Mouse (Mus musculus): ENCODE results near the gene Amd1.
A peak's percentile ranks its signal among the peaks of the same experiment; 100 is the strongest.

Gene Amd1

GRCm38 (mm10) chr10:40301181-40302075, 558 bp downstream of the Amd1 start:
- peak; percentile 51 for DNase-seq (ENCODE audit: low spot score)

- DNase-seq (ENCODE audit: low spot score): peak; percentile 91
Observed at GRCm38 (mm10) chr10:40300648-40301171, 1.3 kb downstream of the Amd1 start.

- DNase-seq (ENCODE audit: low spot score): no peak
Observed at GRCm38 (mm10) chr10:40292640-40293039, 9.3 kb downstream of the Amd1 start.

- no peak for DNase-seq (ENCODE audit: low spot score)
Observed at GRCm38 (mm10) chr10:40286767-40287166, 15.2 kb downstream of the Amd1 start.

DNA sequence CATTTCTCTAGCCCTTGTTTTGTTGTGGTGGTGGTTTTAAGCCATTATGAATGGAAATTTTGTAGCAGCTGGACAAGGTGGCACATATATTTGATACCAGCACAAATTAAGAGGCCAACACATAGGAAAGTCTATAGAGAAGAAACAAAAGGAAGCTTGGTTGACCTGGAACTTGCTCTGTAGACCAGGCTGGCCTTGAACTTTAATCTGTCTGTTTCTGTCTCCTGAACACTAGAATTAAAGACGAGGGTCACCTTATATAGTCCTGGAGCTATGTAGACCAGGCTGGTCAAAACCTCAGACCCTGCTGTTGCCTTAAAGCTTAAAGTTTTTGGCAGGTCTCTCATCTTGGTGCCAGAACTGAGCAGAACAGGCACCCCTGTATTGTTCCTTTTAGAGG, 16.4 kb downstream of the Amd1 start:
- DNase-seq (ENCODE audit: low spot score): no peak

- DNase-seq (ENCODE audit: low spot score): no peak
Observed at GRCm38 (mm10) chr10:40284997-40285396, 17.0 kb downstream of the Amd1 start.

DNA sequence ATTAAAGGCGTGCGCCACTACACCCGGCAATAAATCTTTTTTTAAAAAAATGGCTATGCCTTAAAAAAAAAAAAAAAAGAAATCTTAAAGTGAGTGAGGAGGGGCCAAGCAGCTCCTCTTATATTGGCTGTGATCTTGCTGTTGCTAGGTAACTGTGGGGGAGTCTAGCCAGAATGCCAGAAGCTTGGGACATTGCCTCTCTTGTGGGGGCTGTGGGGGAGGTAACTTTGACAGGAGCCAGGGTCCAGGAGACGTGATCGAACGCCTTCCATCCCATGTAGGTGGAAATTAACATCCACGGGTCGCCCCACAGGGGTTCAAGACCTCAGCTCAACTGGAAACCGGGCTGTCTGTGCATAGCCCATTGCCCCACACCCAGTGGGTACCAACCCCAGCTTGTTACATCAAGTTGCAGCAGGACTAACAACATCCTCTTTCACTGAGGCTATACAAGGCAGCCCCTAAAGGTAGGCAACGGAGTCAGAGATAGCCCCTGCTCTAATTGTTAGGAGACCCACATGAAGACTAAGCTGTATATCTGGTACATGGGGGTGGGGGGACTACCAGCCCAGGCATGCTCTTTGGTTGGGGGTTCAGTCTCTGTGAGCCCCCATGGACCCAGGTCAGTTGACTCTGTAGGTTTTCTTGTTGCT, 17.7 kb downstream of the Amd1 start:
- DNase-seq (ENCODE audit: low spot score): no peak

DNA sequence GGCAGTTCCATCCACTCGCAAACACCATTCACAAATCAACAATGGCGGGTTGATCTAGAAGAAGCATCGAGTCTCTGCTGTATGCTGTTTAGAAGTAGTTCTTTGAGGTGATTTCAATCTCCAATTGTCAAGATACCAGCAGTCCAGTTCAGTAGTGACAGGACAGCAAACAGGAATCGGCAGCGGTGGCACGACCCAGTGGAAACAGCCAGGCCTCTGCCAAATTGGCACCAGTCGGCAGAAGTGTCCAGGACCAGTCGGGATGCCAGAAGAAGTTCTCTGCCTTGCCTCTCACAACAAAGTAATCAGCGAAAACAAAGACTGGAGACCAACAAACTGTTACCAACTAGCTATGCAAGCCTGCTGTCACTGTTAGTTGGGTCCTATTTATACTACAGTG, 18.4 kb downstream of the Amd1 start:
- no peak for DNase-seq (ENCODE audit: low spot score)

- DNase-seq (ENCODE audit: low spot score): no peak
Observed at GRCm38 (mm10) chr10:40281565-40281964, 20.4 kb downstream of the Amd1 start.

- no peak for DNase-seq (ENCODE audit: low spot score)
Observed at GRCm38 (mm10) chr10:40278317-40278716, 23.7 kb downstream of the Amd1 start.

GRCm38 (mm10) chr10:40275991-40276390, 26.0 kb downstream of the Amd1 start:
- DNase-seq (ENCODE audit: low spot score): no peak

DNA sequence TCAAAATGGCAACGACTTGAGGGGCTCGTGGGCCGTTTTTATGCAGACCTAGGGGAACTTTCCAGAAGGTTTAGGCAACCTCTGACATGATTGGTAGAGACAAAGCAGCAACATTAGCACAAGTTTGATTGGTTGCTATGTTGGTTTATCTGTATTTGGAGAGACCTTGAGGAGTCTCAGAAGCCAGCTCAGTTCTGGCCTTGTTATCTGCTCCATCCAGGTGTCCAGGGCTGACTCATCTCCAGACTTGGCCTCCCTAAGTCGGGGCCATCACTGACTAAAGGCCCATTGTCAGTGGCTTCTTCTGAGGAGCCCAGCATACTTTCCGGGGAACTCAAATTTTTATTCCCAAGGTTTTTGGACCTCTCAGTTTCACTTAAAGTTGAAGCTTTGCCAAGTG, 28.0 kb downstream of the Amd1 start:
- no peak for DNase-seq (ENCODE audit: low spot score)

DNA sequence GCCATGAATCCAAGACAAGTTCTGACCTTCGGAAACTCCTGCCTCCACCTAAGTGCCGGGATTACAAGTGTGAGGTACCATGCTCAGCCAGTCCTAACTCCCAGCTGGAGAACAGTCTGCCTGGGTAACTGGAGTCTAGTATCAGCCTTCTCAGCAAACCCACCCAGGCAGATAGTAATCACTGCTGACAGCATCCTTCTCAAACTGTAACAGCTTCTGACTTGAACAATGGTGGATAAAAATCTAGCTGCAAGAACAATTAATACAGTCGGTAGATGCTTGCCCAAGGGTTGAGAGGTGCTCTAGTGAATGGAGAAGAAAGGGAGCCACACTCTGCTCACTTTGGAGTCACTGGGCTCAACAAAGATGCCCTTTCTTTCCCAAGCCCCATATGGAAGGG, 30.8 kb downstream of the Amd1 start:
- peak; percentile 72 for DNase-seq (ENCODE audit: low spot score)

DNA sequence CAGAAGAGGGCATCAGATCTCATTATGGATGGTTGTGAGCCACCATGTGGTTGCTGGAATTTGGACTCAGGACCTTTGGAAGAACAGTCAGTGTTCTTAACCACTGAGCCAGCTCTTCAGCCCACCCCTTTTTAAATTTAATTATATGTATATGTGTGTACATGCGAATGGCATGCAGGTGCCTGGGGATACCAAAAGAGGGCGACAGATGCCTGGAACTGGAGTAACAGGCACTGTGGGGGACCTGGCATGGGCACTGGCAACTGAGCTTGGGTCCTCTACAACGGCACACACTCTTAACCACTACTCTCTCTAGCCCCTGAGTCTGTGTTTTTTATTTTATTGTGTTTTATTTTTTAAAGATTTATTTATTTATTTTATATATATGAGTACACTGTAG, 37.1 kb downstream of the Amd1 start:
- DNase-seq (ENCODE audit: low spot score): no peak

GRCm38 (mm10) chr10:40263691-40264090, 38.3 kb downstream of the Amd1 start:
- no peak for DNase-seq (ENCODE audit: low spot score)

DNA sequence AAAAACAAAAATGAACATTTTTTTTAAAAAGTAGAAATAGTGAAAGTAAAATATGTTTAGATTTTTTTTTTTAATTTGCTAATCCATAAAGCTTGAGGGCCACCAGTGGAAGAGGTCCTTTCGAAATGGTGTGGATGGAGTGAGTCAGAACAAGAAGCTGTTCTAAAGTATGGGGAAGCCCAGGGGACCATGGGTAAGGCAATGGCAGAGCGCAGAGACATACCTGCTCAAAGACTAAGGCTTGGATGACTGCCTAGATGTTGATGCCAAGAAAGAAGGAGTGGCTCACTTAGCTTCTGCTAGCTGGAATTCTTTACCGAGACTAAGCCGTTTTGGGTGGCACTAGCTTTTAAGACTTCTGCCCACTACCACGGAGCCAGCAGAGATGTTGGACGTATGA, 39.8 kb downstream of the Amd1 start:
- DNase-seq (ENCODE audit: low spot score): no peak

- no peak for DNase-seq (ENCODE audit: low spot score)
Observed at GRCm38 (mm10) chr10:40260305-40260704, 41.7 kb downstream of the Amd1 start.

DNA sequence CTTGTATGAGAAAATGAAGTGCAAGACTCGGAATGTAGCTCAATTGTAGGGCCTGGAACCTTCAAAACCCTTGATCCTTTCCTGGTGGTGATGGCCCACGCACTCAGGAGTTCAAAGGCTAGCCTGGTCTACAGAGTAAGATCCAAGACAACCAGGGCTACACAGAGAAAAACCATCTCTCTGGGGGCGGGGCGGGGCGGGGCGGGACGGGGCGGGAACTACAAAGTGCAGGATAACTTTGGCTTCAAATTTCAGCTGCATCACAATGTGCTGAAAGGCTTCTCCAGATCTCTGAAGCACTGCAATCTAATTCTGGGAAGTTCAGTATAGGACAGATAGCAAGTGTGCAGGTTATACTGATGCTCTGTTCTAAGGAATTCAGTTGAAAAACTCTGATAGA, 42.4 kb downstream of the Amd1 start:
- DNase-seq (ENCODE audit: low spot score): no peak

- peak; percentile 86 for DNase-seq (ENCODE audit: low spot score)
Observed at GRCm38 (mm10) chr10:40258976-40259375, 43.0 kb downstream of the Amd1 start.

DNA sequence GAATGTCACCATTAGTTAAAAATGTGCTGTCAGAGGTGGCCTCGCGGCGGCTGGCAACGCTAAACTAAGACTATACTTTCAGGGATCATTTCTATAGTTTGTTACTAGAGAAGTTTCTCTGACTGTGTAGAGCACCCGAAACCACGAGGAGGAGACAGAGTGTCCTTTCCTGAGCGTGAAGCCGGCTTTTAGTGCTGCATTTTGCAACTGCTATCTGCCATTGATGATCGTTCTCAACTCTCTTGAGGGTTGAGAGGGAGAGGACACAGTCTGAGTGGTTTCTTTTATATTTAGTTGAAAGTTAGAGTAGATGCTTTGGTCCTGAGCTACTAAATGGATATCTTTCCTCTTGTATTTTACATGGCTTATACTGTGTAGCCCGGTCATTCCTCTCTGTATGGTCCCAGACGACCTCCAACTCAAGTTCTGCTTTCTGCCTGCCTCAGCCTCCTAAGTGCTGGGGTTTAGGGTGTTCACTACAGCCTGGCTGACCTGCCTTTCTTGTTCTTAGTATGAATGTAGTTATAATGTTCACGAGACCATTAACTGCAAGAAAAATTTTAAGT, 43.5 kb downstream of the Amd1 start:
- peak; percentile 92 for DNase-seq (ENCODE audit: low spot score)

GRCm38 (mm10) chr10:40257414-40258255, 44.4 kb downstream of the Amd1 start, which contains the start of gene Gtf3c6:
Gtf3c6 (minus strand) TSS chr10:40258108.
- peak; percentile 95 for DNase-seq (ENCODE audit: low spot score)

GRCm38 (mm10) chr10:40256716-40257115, 45.3 kb downstream of the Amd1 start:
- DNase-seq (ENCODE audit: low spot score): peak; percentile 72
